Mouse (Mus musculus) gastrocnemius, postnatal 4 days (tissue): ENCODE results near the gene Gm11009. TPM values are rescaled to one million over a fixed set of nuclear protein-coding genes. Genes with fewer than 3 reads are reported as not detected.
"Not testable (repeated sequence)": the region's sequence is repeated elsewhere in the genome, so short reads cannot be mapped to it uniquely, and the experiment has no call there.

ENCODE experiments used
- DNase-seq, 2 experiments: peaks; one replicate each; pipeline ENCODE4 v3.0.0; 2021 to 2022; ENCODE audit warnings: low spot score in 2 of 2, mixed read lengths in 2 of 2
- long read RNA-seq, 2 experiments: library from polyadenylated mRNA; stranded (forward); transcript quantifications; one replicate each; pipeline ENCODE4 v2.0.0; 2021
- total RNA-seq, 2 experiments: library from RNA; stranded (reverse); gene quantifications; 2 replicates each; pipeline ENCODE4 v1.2.3; 2021

Gene Gm11009
- not detected for total RNA-seq
- long read RNA-seq, experiment 1 = 0 reads
- long read RNA-seq, experiment 2 = 0 reads

DNA sequence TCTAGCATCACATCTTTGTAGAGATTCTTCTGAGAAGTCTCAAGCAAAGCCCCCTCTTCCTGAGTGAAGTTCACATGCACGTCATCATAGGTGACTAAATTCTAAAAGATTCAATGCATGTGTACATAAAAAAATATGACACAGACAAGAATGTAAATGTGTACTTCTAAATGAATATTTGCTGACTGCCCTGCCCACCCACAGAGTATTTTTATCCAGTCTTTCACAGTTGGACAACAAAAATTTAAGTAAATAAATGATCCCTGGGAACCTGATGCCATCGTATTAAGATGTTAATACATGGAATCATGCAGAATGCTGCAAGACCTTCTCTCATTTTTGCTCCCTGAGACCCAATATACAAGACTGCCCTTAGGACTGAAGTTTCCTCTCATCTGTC, at the start of gene Gm11009:
TSS of gene Gm11009 (minus strand) at position 101 of the 400 bp plus-strand sequence.
- DNase-seq = not testable (repeated sequence)

Other genes starting within 250 kb of the Gm11009 start
- gene Gm2004, start 169.7 kb downstream of the Gm11009 start, total RNA-seq = 1 to 10 TPM; 1.6 to 7.7 TPM
- gene 2210418O10Rik, start 92.9 kb downstream of the Gm11009 start, total RNA-seq = 1 to 10 TPM; 1.5 to 2.0 TPM
- gene Gm14435, start 104.1 kb upstream of the Gm11009 start, total RNA-seq = 1 to 10 TPM; 6.0 to 9.1 TPM
- not detected for gene Gm14434, start 167.3 kb upstream of the Gm11009 start, total RNA-seq
- not detected for gene Zfp967, start 201.6 kb upstream of the Gm11009 start, total RNA-seq